Mouse (Mus musculus): ENCODE data around the gene Dll3. TPM values are rescaled to one million over a fixed set of nuclear protein-coding genes. Genes with fewer than 3 reads are reported as not detected.

Dll3 gene
- 0.02 TPM for polyA plus RNA-seq (2012; fragmentation: generic; extraction: Trizol)

- Histone ChIP-seq H3K36me3 (ENCODE audit: control insufficient read depth, insufficient read depth) (no peaks in the 10 kb centered on the region), H3K79me2 (ENCODE audit: control insufficient read depth, insufficient read depth) (no peaks in the 10 kb centered on the region), H3K27me3 (ENCODE audit: control insufficient read depth, insufficient read depth, insufficient read length) (peaks cover 33% of the 10 kb centered on the region), H3K4me2 (ENCODE audit: low read depth) (no peak within 1 kb of the TSS), H3K4me3 (no peak within 1 kb of the TSS), H3ac (ENCODE audit: control insufficient read depth, insufficient read length) (no peak within 1 kb of the TSS)
- no peak for TF ChIP-seq POLR2A (IDR thresholded peaks at IDR 0.05; ENCODE audit: insufficient read length, low read depth)
- TF ChIP-seq MYOG (IDR thresholded peaks at IDR 0.05; ENCODE audit: control insufficient read depth in 1 of 3, insufficient read depth in 1 of 3, insufficient read length in 2 of 3, low read depth in 2 of 3), result no peak
- TF ChIP-seq MAX (IDR thresholded peaks at IDR 0.05; ENCODE audit: low read depth), result no peak
- TF ChIP-seq E2F4 (IDR thresholded peaks at IDR 0.05; ENCODE audit: insufficient read depth), result no peak
- TF ChIP-seq SRF (IDR thresholded peaks at IDR 0.05; ENCODE audit: control insufficient read depth, insufficient read length, low read depth), result no peak
- TF ChIP-seq TCF3 (IDR thresholded peaks at IDR 0.05; ENCODE audit: insufficient read length, low read depth), result no peak
- TF ChIP-seq REST (IDR thresholded peaks at IDR 0.05; ENCODE audit: insufficient read depth, insufficient read length), result no peak
- TF ChIP-seq CEBPB (IDR thresholded peaks at IDR 0.05; ENCODE audit: insufficient read depth, poor library complexity, severe bottlenecking), result no peak
- no peak for TF ChIP-seq POLR2AphosphoS2 (IDR thresholded peaks at IDR 0.05; ENCODE audit: insufficient read length, low read depth)
- TF ChIP-seq USF1 (IDR thresholded peaks at IDR 0.05; ENCODE audit: low read depth), result no peak
- no peak for TF ChIP-seq TCF12 (IDR thresholded peaks at IDR 0.05; ENCODE audit: insufficient read depth, poor library complexity, severe bottlenecking)
- TF ChIP-seq MYOD1 (IDR thresholded peaks at IDR 0.05; ENCODE audit: control insufficient read depth in 1 of 3, insufficient read length in 2 of 3, low read depth in 2 of 3), result no peak
These were observed at the start of gene Dll3 for GRCm38 (mm10) chr7:28301616-28302433. Gene Dll3 (minus strand): TSS chr7:28302238.

- peak overlapping the region; percentile 97 for H3K4me3 ChIP-seq
- peaks cover 18% of the 10 kb centered on the region for H3K79me2 ChIP-seq (ENCODE audit: control insufficient read depth, insufficient read depth)
- H3K36me3 ChIP-seq (ENCODE audit: control insufficient read depth, insufficient read depth), result peaks cover 28% of the 10 kb centered on the region
- TF ChIP-seq POLR2AphosphoS2 (IDR thresholded peaks at IDR 0.05; ENCODE audit: insufficient read length, low read depth) (peak; percentile 25), USF1 (IDR thresholded peaks at IDR 0.05; ENCODE audit: low read depth) (no peak)
- H3ac ChIP-seq (ENCODE audit: control insufficient read depth, insufficient read length), result peak overlapping the region; percentile 23
- no peaks in the 10 kb centered on the region for H3K27me3 ChIP-seq (ENCODE audit: control insufficient read depth, insufficient read depth, insufficient read length)
- H3K4me2 ChIP-seq (ENCODE audit: low read depth), result peak overlapping the region; percentile 71
These were observed 49.7 kb upstream of the Dll3 start for GRCm38 (mm10) chr7:28351676-28352191.

- H3ac ChIP-seq (ENCODE audit: control insufficient read depth, insufficient read length), result peak within 1 kb of the TSS; percentile 23
- H3K36me3 ChIP-seq (ENCODE audit: control insufficient read depth, insufficient read depth), result peaks cover 28% of the 10 kb centered on the region
- no peaks in the 10 kb centered on the region for H3K27me3 ChIP-seq (ENCODE audit: control insufficient read depth, insufficient read depth, insufficient read length)
- TF ChIP-seq MYOD1 (IDR thresholded peaks at IDR 0.05; ENCODE audit: control insufficient read depth in 1 of 3, insufficient read length in 2 of 3, low read depth in 2 of 3) (no peak), USF1 (IDR thresholded peaks at IDR 0.05; ENCODE audit: low read depth) (no peak), TCF12 (IDR thresholded peaks at IDR 0.05; ENCODE audit: insufficient read depth, poor library complexity, severe bottlenecking) (no peak), MAX (IDR thresholded peaks at IDR 0.05; ENCODE audit: low read depth) (no peak), E2F4 (IDR thresholded peaks at IDR 0.05; ENCODE audit: insufficient read depth) (peak; percentile 48), POLR2AphosphoS2 (IDR thresholded peaks at IDR 0.05; ENCODE audit: insufficient read length, low read depth) (peak; percentile 48), CEBPB (IDR thresholded peaks at IDR 0.05; ENCODE audit: insufficient read depth, poor library complexity, severe bottlenecking) (no peak), TCF3 (IDR thresholded peaks at IDR 0.05; ENCODE audit: insufficient read length, low read depth) (no peak), SRF (IDR thresholded peaks at IDR 0.05; ENCODE audit: control insufficient read depth, insufficient read length, low read depth) (peak; percentile 57), REST (IDR thresholded peaks at IDR 0.05; ENCODE audit: insufficient read depth, insufficient read length) (no peak), MYOG (IDR thresholded peaks at IDR 0.05; ENCODE audit: control insufficient read depth in 1 of 3, insufficient read depth in 1 of 3, insufficient read length in 2 of 3, low read depth in 2 of 3) (no peak), POLR2A (IDR thresholded peaks at IDR 0.05; ENCODE audit: insufficient read length, low read depth) (peak; percentile 69)
- H3K4me2 ChIP-seq (ENCODE audit: low read depth), result peak within 1 kb of the TSS; percentile 78
- H3K79me2 ChIP-seq (ENCODE audit: control insufficient read depth, insufficient read depth), result peaks cover 18% of the 10 kb centered on the region
- peak within 1 kb of the TSS; percentile 97 for H3K4me3 ChIP-seq
These were observed 48.3 kb upstream of the Dll3 start, which contains the start of gene Rps16 for GRCm38 (mm10) chr7:28350155-28350883. Gene Rps16 (plus strand): TSS chr7:28350652.

- TF ChIP-seq USF1 (IDR thresholded peaks at IDR 0.05; ENCODE audit: low read depth) (no peak), MYOD1 (IDR thresholded peaks at IDR 0.05; ENCODE audit: control insufficient read depth in 1 of 3, insufficient read length in 2 of 3, low read depth in 2 of 3) (no peak), E2F4 (IDR thresholded peaks at IDR 0.05; ENCODE audit: insufficient read depth) (no peak), MAX (IDR thresholded peaks at IDR 0.05; ENCODE audit: low read depth) (no peak), CEBPB (IDR thresholded peaks at IDR 0.05; ENCODE audit: insufficient read depth, poor library complexity, severe bottlenecking) (no peak), TCF12 (IDR thresholded peaks at IDR 0.05; ENCODE audit: insufficient read depth, poor library complexity, severe bottlenecking) (no peak), REST (IDR thresholded peaks at IDR 0.05; ENCODE audit: insufficient read depth, insufficient read length) (no peak), POLR2A (IDR thresholded peaks at IDR 0.05; ENCODE audit: insufficient read length, low read depth) (no peak), TCF3 (IDR thresholded peaks at IDR 0.05; ENCODE audit: insufficient read length, low read depth) (no peak), SRF (IDR thresholded peaks at IDR 0.05; ENCODE audit: control insufficient read depth, insufficient read length, low read depth) (no peak), POLR2AphosphoS2 (IDR thresholded peaks at IDR 0.05; ENCODE audit: insufficient read length, low read depth) (no peak), MYOG (IDR thresholded peaks at IDR 0.05; ENCODE audit: control insufficient read depth in 1 of 3, insufficient read depth in 1 of 3, insufficient read length in 2 of 3, low read depth in 2 of 3) (no peak)
- Histone ChIP-seq H3K27me3 (ENCODE audit: control insufficient read depth, insufficient read depth, insufficient read length) (no peaks in the 10 kb centered on the region), H3K36me3 (ENCODE audit: control insufficient read depth, insufficient read depth) (peaks cover 18% of the 10 kb centered on the region), H3K79me2 (ENCODE audit: control insufficient read depth, insufficient read depth) (peaks cover 18% of the 10 kb centered on the region), H3ac (ENCODE audit: control insufficient read depth, insufficient read length) (no peak overlapping the region), H3K4me3 (no peak overlapping the region), H3K4me2 (ENCODE audit: low read depth) (no peak overlapping the region)
These were observed 46.6 kb upstream of the Dll3 start for GRCm38 (mm10) chr7:28348601-28349000.

All from myocyte (in vitro differentiated cells).